Mouse (Mus musculus) inflammation-experienced regulatory T-cells, adult 6 months (primary cell): ENCODE data around the gene Hsd11b2. TPM values are rescaled to one million over a fixed set of nuclear protein-coding genes. Genes with fewer than 3 reads are reported as not detected.

Experiments
- ATAC-seq: one replicate; pipeline ENCODE4 v1.8.0; 2017
- polyA plus RNA-seq, 3 experiments: library from polyadenylated mRNA; unstranded; fragments of 100-300 nt; shearing (Covaris generic); gene quantifications; one replicate each; pipeline ENCODE4 v1.2.1; 2017

Gene Hsd11b2
- polyA plus RNA-seq, 3 experiments from 2014 or later = not detected

- no peak for ATAC-seq
These were observed 34.2 kb upstream of the Hsd11b2 start for GRCm38 (mm10) chr8:105484392-105484791.

GRCm38 (mm10) chr8:105488082-105488481, 30.5 kb upstream of the Hsd11b2 start:
- no peak for ATAC-seq

- no peak for ATAC-seq
These were observed 29.3 kb upstream of the Hsd11b2 start for GRCm38 (mm10) chr8:105489281-105489680.

- ATAC-seq = no peak
These were observed 25.1 kb upstream of the Hsd11b2 start for GRCm38 (mm10) chr8:105493495-105493894.

DNA sequence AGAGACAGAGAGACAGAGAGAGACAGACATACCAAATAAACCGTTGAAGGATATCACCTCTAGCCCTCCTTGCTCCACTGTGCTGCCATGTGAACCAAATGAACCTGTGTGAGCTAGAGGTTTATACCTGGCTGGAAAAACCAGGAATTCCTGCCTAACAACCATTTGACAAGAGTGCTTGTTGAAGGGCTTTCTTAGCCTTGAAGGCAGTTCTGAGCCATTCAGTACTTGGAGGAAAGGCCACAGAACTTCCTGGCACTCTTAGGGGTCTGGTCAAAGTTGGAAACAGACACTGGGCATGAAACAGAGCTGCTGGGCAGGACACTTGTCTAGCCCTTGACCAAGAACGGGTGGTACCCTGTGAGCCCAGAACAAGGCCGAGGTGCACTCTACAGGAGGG, 24.0 kb upstream of the Hsd11b2 start:
- ATAC-seq = no peak

- ATAC-seq = no peak
These were observed 22.9 kb upstream of the Hsd11b2 start for GRCm38 (mm10) chr8:105495350-105496302.

GRCm38 (mm10) chr8:105496439-105497180, 21.9 kb upstream of the Hsd11b2 start, which contains the start of gene Zdhhc1:
Gene Zdhhc1, minus strand, starts transcription at chr8:105496902.
- ATAC-seq = peak; percentile 82

DNA sequence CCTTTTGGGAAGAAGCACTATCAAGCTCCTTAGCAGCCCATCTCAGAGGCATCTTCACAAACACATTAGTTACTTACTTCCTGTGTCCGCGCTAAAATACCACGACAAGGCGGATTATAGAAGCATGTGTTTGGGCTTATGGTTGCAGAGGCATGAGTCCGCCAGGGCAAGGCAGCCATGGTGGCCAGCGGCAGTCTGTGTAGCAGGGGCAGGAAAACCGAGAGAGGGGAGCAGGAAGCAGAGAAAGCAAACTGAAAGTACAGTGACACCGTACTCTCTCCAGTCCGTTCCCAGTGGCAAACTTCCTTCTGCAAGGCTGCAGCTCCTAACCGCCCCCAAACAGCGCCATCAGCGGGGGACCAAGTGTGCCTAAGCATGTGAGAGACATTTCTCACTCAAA, 18.8 kb upstream of the Hsd11b2 start:
- ATAC-seq = no peak

DNA sequence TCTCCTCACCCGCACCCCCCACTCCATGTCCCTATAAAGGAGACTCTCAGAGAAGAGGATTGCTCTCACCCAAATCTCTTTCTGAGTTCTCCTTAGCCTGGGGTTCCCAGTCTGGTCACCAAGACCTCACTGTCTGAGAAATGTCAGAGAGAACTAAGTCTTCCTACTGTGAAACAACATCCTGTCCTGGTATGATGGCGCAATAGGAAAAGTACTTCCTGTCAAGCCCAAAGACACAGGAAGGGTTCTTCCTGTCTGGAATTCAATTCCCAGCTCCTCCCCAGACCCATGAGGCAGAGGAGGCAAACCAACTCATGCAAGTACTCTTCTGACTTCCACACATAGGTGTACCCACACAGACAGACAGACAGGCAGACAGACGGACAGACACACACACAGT, 13.9 kb upstream of the Hsd11b2 start:
- no peak for ATAC-seq

DNA sequence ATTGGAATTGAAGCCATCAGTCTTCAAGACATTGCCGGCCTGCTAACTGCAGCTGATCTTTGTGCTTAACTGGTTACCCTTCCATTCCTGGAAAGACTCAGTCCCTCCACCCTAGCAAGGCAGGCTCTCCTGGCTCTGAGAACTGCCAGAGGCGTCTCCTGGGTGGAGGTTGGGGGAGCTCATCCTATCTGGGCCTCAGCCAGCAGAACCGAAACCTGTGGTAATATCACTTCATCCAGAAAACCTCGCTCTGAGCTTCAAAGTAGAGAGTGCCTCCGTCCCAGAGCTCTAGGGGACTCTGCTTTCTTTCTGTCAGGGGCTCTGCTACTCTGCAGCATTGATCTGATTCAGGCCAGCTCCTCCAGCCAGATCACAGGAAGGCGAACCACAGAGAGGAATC, 11.6 kb upstream of the Hsd11b2 start:
- ATAC-seq = no peak

- no peak for ATAC-seq
These were observed 9.8 kb upstream of the Hsd11b2 start for GRCm38 (mm10) chr8:105508758-105509157.

DNA sequence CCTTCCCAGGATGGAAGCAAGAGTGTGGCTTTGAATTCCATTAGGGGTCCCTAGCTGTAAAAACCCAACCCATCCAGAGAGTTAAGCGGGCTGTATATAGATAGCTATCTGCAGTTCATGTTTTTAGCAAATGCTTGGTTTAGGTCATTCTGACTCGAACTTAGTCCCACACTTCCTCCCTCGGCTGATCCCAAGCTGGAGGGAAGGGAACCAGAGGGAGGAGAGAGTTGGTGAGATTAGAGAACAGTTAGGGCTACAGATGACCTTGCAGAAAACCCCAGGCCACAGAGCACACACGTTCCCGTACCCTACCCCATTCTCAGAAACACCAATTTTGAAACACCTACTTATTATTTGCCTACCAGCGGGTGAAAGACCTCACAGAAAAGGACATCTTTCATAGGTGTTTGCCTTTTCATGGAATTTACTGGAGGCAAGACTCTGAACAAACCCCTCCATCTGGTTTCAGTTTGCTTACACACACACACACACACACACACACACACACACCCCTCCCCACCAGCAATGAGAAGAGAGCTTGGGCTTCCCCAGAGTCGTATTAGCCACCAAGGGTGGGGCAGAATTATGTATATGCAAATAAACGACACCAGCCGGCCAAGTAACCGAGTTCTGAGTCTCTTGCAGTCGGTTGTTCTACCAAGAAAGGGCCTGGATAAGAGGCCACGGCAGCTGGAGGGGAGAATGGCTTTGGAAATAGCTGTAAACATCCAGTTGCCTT, 8.4 kb upstream of the Hsd11b2 start:
- ATAC-seq = no peak

GRCm38 (mm10) chr8:105514194-105514593, 4.4 kb upstream of the Hsd11b2 start:
- no peak for ATAC-seq

GRCm38 (mm10) chr8:105514656-105515055, 3.9 kb upstream of the Hsd11b2 start:
- ATAC-seq = no peak

DNA sequence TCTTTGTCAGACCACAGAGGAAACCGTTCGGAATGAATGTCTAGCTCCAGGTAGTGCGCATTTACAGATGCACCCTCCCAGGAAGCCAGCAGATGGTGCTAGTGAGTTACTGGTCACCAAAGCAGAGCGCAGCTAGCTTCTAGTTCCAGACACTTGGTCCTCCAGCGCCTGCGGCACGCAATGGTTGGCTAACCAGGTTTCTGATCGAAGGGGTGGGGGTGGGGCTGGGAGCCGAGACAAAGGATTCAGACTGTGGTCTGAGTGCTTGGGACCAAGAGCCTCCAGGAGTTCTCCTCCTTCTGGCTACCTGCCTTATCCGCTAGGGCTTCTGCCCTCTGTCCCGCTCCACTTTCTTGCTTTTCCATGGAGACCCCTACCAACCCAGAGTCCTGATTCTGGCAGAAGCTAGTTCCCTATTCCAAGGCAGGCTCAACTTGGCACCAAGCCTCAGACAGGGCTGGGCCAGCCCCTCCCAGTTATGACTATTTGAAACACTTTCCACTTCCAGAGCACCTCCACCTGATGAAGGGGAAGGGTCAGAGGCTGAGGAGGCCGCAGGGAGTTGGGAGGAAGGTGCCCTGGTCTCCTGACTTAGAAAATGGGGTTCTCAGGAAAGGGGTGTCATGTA, 2.4 kb upstream of the Hsd11b2 start:
- peak; percentile 42 for ATAC-seq

GRCm38 (mm10) chr8:105517346-105517745, 1.2 kb upstream of the Hsd11b2 start:
- ATAC-seq = no peak

GRCm38 (mm10) chr8:105519591-105519990, 1.0 kb downstream of the Hsd11b2 start:
- no peak for ATAC-seq

DNA sequence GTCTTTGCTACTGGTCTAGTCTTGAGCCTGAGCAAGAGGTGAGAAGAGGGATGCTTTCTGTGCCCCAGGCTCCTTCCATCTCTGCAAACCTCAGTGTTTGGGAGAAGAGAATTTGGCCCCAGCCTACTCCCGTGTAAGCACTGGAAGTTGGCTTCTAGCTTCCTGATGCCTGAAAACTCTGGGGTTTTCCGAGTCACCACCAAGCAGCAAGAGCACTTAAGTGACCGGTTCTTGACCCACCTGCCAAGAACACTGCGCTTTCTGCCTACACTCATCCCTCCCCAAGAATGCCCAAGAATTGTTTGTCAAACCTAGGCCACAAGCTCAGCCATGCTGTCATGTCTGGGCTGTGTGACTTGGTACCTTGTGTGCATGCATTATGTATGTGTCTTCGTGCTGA, 2.0 kb downstream of the Hsd11b2 start:
- ATAC-seq = no peak

DNA sequence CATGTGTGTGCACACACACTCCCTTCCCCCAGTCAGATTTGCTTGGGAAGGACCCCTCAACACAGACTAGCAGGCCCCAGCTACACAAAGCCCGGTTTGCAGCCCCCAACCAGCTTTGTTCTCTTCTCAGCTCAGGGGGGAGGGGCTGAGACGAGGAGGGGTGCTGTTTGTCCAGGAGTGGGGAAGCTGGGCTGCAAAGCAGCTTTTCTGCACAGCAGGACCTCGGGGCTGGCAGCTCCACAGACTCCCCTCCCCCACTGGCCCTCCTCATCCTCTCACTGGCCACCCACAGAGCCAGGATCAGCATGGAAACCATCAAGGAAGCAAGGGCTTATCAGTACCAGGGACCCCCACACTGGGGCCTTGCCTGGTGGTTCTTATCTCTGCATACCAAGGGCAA, 2.5 kb downstream of the Hsd11b2 start:
- no peak for ATAC-seq

DNA sequence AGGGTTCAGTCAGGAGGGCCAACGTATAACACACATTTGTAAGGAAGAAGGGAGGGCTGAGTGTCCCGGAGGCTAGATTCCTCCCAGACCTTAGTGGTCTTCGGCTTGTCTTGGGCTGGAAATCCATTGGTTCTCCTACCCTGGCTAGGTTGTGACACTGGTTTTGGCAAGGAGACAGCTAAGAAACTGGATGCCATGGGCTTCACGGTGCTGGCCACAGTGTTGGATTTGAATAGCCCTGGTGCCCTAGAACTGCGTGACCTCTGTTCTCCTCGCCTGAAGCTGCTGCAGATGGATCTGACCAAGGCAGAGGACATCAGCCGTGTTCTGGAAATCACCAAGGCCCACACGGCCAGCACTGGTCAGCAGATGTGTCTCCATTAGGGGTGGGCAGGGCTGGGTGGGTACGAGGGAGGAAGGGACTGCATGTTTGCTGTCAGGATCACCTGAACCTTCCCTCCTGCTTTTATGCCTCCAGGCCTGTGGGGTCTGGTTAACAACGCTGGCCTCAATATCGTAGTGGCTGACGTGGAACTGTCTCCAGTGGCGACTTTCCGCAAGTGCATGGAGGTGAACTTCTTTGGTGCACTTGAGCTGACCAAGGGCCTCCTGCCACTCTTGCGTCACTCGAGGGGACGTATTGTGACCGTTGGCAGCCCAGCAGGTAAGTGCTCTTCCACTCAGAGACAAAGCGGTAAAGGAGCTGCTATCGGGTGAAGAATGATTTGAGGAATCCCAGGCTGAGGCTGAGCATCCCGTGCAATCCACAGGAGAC, 3.6 kb downstream of the Hsd11b2 start:
- no peak for ATAC-seq

- ATAC-seq = no peak
These were observed 4.3 kb downstream of the Hsd11b2 start for GRCm38 (mm10) chr8:105522890-105523289.

GRCm38 (mm10) chr8:105527110-105527509, 8.6 kb downstream of the Hsd11b2 start:
- no peak for ATAC-seq
